Mouse (Mus musculus): ENCODE results near the gene Pcbp2. TPM values are rescaled to one million over a fixed set of nuclear protein-coding genes. Genes with fewer than 3 reads are reported as not detected.

Gene Pcbp2
- polyA plus RNA-seq, 1 experiment from 2014 or later = 154 TPM

DNA sequence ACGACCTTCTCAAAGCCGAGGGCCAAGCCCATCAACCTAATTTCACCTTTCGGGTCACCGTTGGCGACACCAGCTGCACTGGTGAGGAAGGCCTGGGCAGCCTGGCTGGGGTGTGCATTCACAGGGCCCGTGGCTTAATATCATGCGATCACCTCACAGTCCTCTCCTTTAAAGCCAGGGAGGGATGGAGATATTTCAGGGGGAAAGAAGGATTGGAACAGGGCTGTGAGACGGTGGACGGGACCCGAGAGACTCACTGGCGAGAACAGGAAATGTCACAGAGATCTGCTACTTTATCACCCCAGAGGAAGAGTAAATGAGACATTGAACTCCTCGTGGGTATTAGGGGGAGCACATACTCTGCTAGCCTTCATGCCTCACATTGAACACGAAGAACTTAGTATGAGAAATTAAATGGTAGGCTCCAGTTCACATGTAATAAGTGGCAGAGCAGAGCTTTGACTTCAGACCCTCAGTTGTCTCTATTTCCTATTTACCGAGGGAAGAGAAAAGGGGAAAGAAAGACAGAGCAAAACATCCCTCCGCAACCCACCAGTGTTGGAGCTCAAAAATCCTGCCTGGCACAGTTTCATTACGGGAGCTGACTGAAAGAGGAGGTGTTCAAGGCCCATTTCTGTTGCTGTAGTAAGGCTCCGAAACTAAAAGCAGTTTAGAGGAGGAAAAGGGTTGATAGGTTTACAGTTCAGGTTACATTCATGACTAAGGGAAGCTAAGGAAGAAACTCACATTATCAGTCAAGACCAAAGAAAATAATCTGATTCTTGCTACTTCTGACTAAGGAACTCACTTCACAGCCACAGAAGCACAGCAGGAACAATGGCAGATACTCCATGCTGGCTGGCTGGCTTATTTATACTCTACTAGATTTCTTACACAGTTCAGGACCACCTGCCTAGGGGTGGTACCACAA is 49.1 kb downstream of the Pcbp2 start:
- DNase-seq (ENCODE audit: low spot score) = no peak
- 52% methylated on average over 15 of the region's 17 CpGs for WGBS

DNA sequence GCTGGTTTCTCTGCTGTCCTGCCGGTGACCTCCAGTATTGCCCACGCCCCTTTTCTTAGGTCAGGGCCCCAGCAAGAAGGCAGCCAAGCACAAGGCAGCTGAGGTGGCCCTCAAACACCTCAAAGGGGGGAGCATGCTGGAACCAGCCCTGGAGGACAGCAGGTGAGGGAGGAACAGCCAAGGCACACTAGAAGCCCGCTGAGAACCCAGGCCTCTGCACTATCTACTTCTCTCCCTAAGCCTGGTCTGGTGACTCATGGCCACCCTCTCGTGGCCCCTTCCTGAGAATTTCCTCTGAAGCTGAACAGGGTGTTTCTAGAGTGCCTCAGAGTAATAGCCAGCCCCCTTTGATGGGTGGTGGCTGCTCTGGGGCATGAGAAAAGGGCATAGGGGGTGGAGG is 50.1 kb downstream of the Pcbp2 start:
- no peaks in the 10 kb centered on the region for H3K27me3 ChIP-seq (replicated peaks; ENCODE audit: insufficient read depth, low read length)
- H3K27ac ChIP-seq (ENCODE audit: low read length) = no peak overlapping the region
- H3K9ac ChIP-seq (replicated peaks; ENCODE audit: low read depth) = no peak overlapping the region
- DNase-seq (ENCODE audit: low spot score) = peak; percentile 25
- no peak for ATAC-seq
- H3K4me3 ChIP-seq (ENCODE audit: low read depth, low read length) = no peak overlapping the region
- no peak for TF ChIP-seq CTCF (IDR thresholded peaks at IDR 0.05)
- no peak overlapping the region for H3K4me2 ChIP-seq (replicated peaks; ENCODE audit: low read depth, low read length)
- peaks cover 6% of the 10 kb centered on the region; the same call in 1 of the 2 replicates for H3K36me3 ChIP-seq (ENCODE audit: insufficient read depth, low read length)
- no peaks in the 10 kb centered on the region for H3K4me1 ChIP-seq (ENCODE audit: insufficient read depth, low read depth, low read length)
- 65% methylated on average over 4 of the region's 4 CpGs for WGBS
- no peaks in the 10 kb centered on the region for H3K9me3 ChIP-seq (ENCODE audit: low read length)

More for the DNA sequence above, 49.1 kb downstream of the Pcbp2 start:
- no peak for ATAC-seq
- no peaks in the 10 kb centered on the region for H3K9me3 ChIP-seq (ENCODE audit: low read length)
- no peaks in the 10 kb centered on the region for H3K4me1 ChIP-seq (ENCODE audit: insufficient read depth, low read depth, low read length)
- H3K4me3 ChIP-seq (ENCODE audit: low read depth, low read length) = peak overlapping the region; percentile 60
- H3K36me3 ChIP-seq (ENCODE audit: insufficient read depth, low read length) = peaks cover 6% of the 10 kb centered on the region; the same call in 1 of the 2 replicates
- H3K27ac ChIP-seq (ENCODE audit: low read length) = peak overlapping the region; percentile 99; the same call in 1 of the 2 replicates
- peak overlapping the region; percentile 71 for H3K4me2 ChIP-seq (replicated peaks; ENCODE audit: low read depth, low read length)
- H3K27me3 ChIP-seq (replicated peaks; ENCODE audit: insufficient read depth, low read length) = no peaks in the 10 kb centered on the region
- H3K9ac ChIP-seq (replicated peaks; ENCODE audit: low read depth) = peak overlapping the region; percentile 84
- no peak for TF ChIP-seq CTCF (IDR thresholded peaks at IDR 0.05)
- TF ChIP-seq EP300 (IDR thresholded peaks at IDR 0.05) = no peak

- TF ChIP-seq CTCF (IDR thresholded peaks at IDR 0.05) (no peak), EP300 (IDR thresholded peaks at IDR 0.05) (no peak)
- Histone ChIP-seq H3K9ac (replicated peaks; ENCODE audit: low read depth) (no peak overlapping the region), H3K36me3 (ENCODE audit: insufficient read depth, low read length) (peaks cover 6% of the 10 kb centered on the region; the same call in 1 of the 2 replicates), H3K4me1 (ENCODE audit: insufficient read depth, low read depth, low read length) (no peaks in the 10 kb centered on the region), H3K4me2 (replicated peaks; ENCODE audit: low read depth, low read length) (no peak overlapping the region), H3K4me3 (ENCODE audit: low read depth, low read length) (no peak overlapping the region), H3K9me3 (ENCODE audit: low read length) (no peaks in the 10 kb centered on the region), H3K27me3 (replicated peaks; ENCODE audit: insufficient read depth, low read length) (no peaks in the 10 kb centered on the region), H3K27ac (ENCODE audit: low read length) (no peak overlapping the region)
- ATAC-seq = no peak
- no peak for DNase-seq (ENCODE audit: low spot score)
- 73% methylated on average over 4 of the region's 4 CpGs for WGBS
Observed at GRCm38 (mm10) chr15:102521480-102521879, 51.1 kb downstream of the Pcbp2 start.

DNA sequence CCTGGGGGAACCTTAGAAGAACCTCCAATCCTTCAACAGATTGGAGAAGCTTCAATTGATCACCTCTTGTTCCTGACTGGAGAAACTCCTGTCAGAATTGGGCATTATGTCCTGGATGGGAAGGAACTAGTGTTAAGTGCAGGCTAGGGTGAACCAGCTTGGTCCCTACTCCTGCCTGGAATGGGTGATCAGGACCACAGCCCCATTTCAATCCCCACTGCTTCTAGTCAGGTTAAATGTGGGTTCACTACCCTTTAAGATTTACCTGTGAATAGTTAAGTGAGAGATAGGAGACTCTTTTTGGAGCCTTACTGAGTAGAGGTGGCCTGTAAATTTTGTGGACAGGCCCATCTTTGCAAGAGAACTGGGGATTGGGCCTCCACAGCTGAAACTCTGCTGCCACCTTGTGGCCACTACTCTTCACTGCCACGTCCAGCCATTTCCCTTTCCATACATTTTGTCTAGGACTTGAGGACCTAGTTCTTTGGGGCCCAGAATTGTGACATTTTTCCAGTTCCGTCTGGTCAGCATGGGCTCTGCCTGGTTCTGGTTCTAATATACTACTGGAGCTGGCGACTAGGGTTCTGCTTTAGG is 54.6 kb downstream of the Pcbp2 start, which contains the start of gene Npff:
TSS of gene Npff (minus strand) at position 51 of the 594 bp plus-strand sequence.
- H3K4me2 ChIP-seq (replicated peaks; ENCODE audit: low read depth, low read length) = no peak within 1 kb of the TSS
- H3K4me1 ChIP-seq (ENCODE audit: insufficient read depth, low read depth, low read length) = no peaks in the 10 kb centered on the region
- H3K27me3 ChIP-seq (replicated peaks; ENCODE audit: insufficient read depth, low read length) = no peaks in the 10 kb centered on the region
- no peak for TF ChIP-seq EP300 (IDR thresholded peaks at IDR 0.05)
- peak; percentile 94 for TF ChIP-seq CTCF (IDR thresholded peaks at IDR 0.05)
- no peak within 1 kb of the TSS for H3K27ac ChIP-seq (ENCODE audit: low read length)
- no peak within 1 kb of the TSS for H3K4me3 ChIP-seq (ENCODE audit: low read depth, low read length)
- WGBS = 6% methylated on average over 3 of the region's 3 CpGs
- peaks cover 23% of the 10 kb centered on the region for H3K36me3 ChIP-seq (ENCODE audit: insufficient read depth, low read length)
- H3K9me3 ChIP-seq (ENCODE audit: low read length) = no peaks in the 10 kb centered on the region
- DNase-seq (ENCODE audit: low spot score) = peak; percentile 86
- no peak within 1 kb of the TSS for H3K9ac ChIP-seq (replicated peaks; ENCODE audit: low read depth)
- peak; percentile 47; the same call in 1 of the 2 replicates for ATAC-seq

- H3K4me3 ChIP-seq (ENCODE audit: low read depth, low read length) = no peak overlapping the region
- no peak overlapping the region for H3K9ac ChIP-seq (replicated peaks; ENCODE audit: low read depth)
- H3K36me3 ChIP-seq (ENCODE audit: insufficient read depth, low read length) = peaks cover 28% of the 10 kb centered on the region
- 78% methylated on average over 6 of the region's 6 CpGs for WGBS
- TF ChIP-seq CTCF (IDR thresholded peaks at IDR 0.05) (no peak), EP300 (IDR thresholded peaks at IDR 0.05) (no peak)
- no peak overlapping the region for H3K4me2 ChIP-seq (replicated peaks; ENCODE audit: low read depth, low read length)
- DNase-seq (ENCODE audit: low spot score) (no peak), ATAC-seq (no peak)
- no peaks in the 10 kb centered on the region for H3K9me3 ChIP-seq (ENCODE audit: low read length)
- H3K27ac ChIP-seq (ENCODE audit: low read length) = no peak overlapping the region
- no peaks in the 10 kb centered on the region for H3K27me3 ChIP-seq (replicated peaks; ENCODE audit: insufficient read depth, low read length)
- H3K4me1 ChIP-seq (ENCODE audit: insufficient read depth, low read depth, low read length) = no peaks in the 10 kb centered on the region
Observed at GRCm38 (mm10) chr15:102526111-102527002, 56.0 kb downstream of the Pcbp2 start.

Data from lung, postnatal 0 days (tissue).